Mouse (Mus musculus): ENCODE measurements around the gene Grb14. TPM values are rescaled to one million over a fixed set of nuclear protein-coding genes. Genes with fewer than 3 reads are reported as not detected.
A peak's percentile ranks its signal among the peaks of the same experiment; 100 is the strongest.

Grb14 gene
- polyA plus RNA-seq, 1 experiment from 2014 or later, result 25.6 TPM

- Histone ChIP-seq H3K9ac (replicated peaks) (no peak overlapping the region), H3K36me3 (no peaks in the 10 kb centered on the region), H3K4me1 (no peaks in the 10 kb centered on the region), H3K4me3 (no peak overlapping the region), H3K9me3 (no peaks in the 10 kb centered on the region), H3K27ac (replicated peaks) (no peak overlapping the region), H3K27me3 (no peaks in the 10 kb centered on the region), H3K4me2 (replicated peaks) (no peak overlapping the region)
- no peak for ATAC-seq (replicated peaks)
- WGBS, result 64% methylated on average over 5 of the region's 5 CpGs
These were observed 103.9 kb downstream of the Grb14 start for GRCm38 (mm10) chr2:64920879-64921278.

- WGBS, result 21% methylated on average over 6 of the region's 6 CpGs
- no peak overlapping the region for H3K9ac ChIP-seq (replicated peaks)
- no peak overlapping the region for H3K27ac ChIP-seq (replicated peaks)
- no peaks in the 10 kb centered on the region for H3K9me3 ChIP-seq
- no peak overlapping the region for H3K4me2 ChIP-seq (replicated peaks)
- no peaks in the 10 kb centered on the region for H3K36me3 ChIP-seq
- ATAC-seq (replicated peaks), result peak; percentile 88
- no peak overlapping the region for H3K4me3 ChIP-seq
- no peaks in the 10 kb centered on the region for H3K27me3 ChIP-seq
- peaks cover 4% of the 10 kb centered on the region; the same call in 1 of the 2 replicates for H3K4me1 ChIP-seq
These were observed 109.3 kb downstream of the Grb14 start for GRCm38 (mm10) chr2:64915448-64915847.

GRCm38 (mm10) chr2:64904877-64905276, 119.9 kb downstream of the Grb14 start:
- H3K4me2 ChIP-seq (replicated peaks), result no peak overlapping the region
- no peaks in the 10 kb centered on the region for H3K36me3 ChIP-seq
- H3K4me3 ChIP-seq, result no peak overlapping the region
- peak; percentile 58; the same call in 1 of the 2 replicates for ATAC-seq (replicated peaks)
- no peaks in the 10 kb centered on the region for H3K27me3 ChIP-seq
- no peaks in the 10 kb centered on the region for H3K9me3 ChIP-seq
- no peak overlapping the region for H3K9ac ChIP-seq (replicated peaks)
- WGBS, result 78% methylated on average over 5 of the region's 5 CpGs
- no peak overlapping the region for H3K27ac ChIP-seq (replicated peaks)
- no peaks in the 10 kb centered on the region for H3K4me1 ChIP-seq

GRCm38 (mm10) chr2:64897844-64898243, 126.9 kb downstream of the Grb14 start:
- 35% methylated on average over 5 of the region's 5 CpGs for WGBS
- ATAC-seq (replicated peaks), result no peak
- Histone ChIP-seq H3K9ac (replicated peaks) (no peak overlapping the region), H3K4me1 (no peaks in the 10 kb centered on the region), H3K4me2 (replicated peaks) (no peak overlapping the region), H3K27ac (replicated peaks) (no peak overlapping the region), H3K9me3 (no peaks in the 10 kb centered on the region), H3K27me3 (no peaks in the 10 kb centered on the region), H3K36me3 (no peaks in the 10 kb centered on the region), H3K4me3 (no peak overlapping the region)

GRCm38 (mm10) chr2:64893233-64893632, 131.6 kb downstream of the Grb14 start:
- Histone ChIP-seq H3K4me2 (replicated peaks) (no peak overlapping the region), H3K27ac (replicated peaks) (no peak overlapping the region), H3K4me1 (no peaks in the 10 kb centered on the region), H3K36me3 (no peaks in the 10 kb centered on the region), H3K27me3 (no peaks in the 10 kb centered on the region), H3K9ac (replicated peaks) (no peak overlapping the region), H3K9me3 (no peaks in the 10 kb centered on the region), H3K4me3 (no peak overlapping the region)
- no peak for ATAC-seq (replicated peaks)
- 62% methylated on average over 7 of the region's 7 CpGs for WGBS

GRCm38 (mm10) chr2:64887098-64887757, 137.6 kb downstream of the Grb14 start:
- 11% methylated on average over 6 of the region's 6 CpGs for WGBS
- peak; percentile 43; the same call in 1 of the 2 replicates for ATAC-seq (replicated peaks)
- Histone ChIP-seq H3K36me3 (no peaks in the 10 kb centered on the region), H3K9me3 (no peaks in the 10 kb centered on the region), H3K4me1 (peaks cover 15% of the 10 kb centered on the region; the same call in 1 of the 2 replicates), H3K4me2 (replicated peaks) (no peak overlapping the region), H3K27ac (replicated peaks) (no peak overlapping the region), H3K4me3 (no peak overlapping the region), H3K9ac (replicated peaks) (no peak overlapping the region), H3K27me3 (no peaks in the 10 kb centered on the region)

GRCm38 (mm10) chr2:64885696-64886095, 139.1 kb downstream of the Grb14 start:
- Histone ChIP-seq H3K36me3 (no peaks in the 10 kb centered on the region), H3K4me2 (replicated peaks) (no peak overlapping the region), H3K4me1 (peaks cover 15% of the 10 kb centered on the region; the same call in 1 of the 2 replicates), H3K27me3 (no peaks in the 10 kb centered on the region), H3K27ac (replicated peaks) (no peak overlapping the region), H3K4me3 (no peak overlapping the region), H3K9me3 (no peaks in the 10 kb centered on the region), H3K9ac (replicated peaks) (no peak overlapping the region)
- 7% methylated on average over 5 of the region's 5 CpGs for WGBS
- ATAC-seq (replicated peaks), result no peak

- Histone ChIP-seq H3K27ac (replicated peaks) (no peak overlapping the region), H3K27me3 (no peaks in the 10 kb centered on the region), H3K9ac (replicated peaks) (no peak overlapping the region), H3K4me3 (no peak overlapping the region), H3K36me3 (no peaks in the 10 kb centered on the region), H3K4me1 (no peaks in the 10 kb centered on the region), H3K9me3 (no peaks in the 10 kb centered on the region), H3K4me2 (replicated peaks) (no peak overlapping the region)
- ATAC-seq (replicated peaks), result no peak
- 57% methylated on average over 2 of the region's 2 CpGs for WGBS
These were observed 146.5 kb downstream of the Grb14 start for GRCm38 (mm10) chr2:64878275-64878674.

Other genes with a start within 250 kb of the Grb14 start
- 2.5 and 3.1 TPM in 2 replicates for gene Cobll1, start 214.4 kb upstream of the Grb14 start, polyA plus RNA-seq (2015; fragmentation: Nextera tagmentation; extraction: Ambion mirVana)

All from forebrain, embryonic 15.5 days (tissue).